Mouse (Mus musculus): Measurements from ENCODE around the gene P3h3.

DNA sequence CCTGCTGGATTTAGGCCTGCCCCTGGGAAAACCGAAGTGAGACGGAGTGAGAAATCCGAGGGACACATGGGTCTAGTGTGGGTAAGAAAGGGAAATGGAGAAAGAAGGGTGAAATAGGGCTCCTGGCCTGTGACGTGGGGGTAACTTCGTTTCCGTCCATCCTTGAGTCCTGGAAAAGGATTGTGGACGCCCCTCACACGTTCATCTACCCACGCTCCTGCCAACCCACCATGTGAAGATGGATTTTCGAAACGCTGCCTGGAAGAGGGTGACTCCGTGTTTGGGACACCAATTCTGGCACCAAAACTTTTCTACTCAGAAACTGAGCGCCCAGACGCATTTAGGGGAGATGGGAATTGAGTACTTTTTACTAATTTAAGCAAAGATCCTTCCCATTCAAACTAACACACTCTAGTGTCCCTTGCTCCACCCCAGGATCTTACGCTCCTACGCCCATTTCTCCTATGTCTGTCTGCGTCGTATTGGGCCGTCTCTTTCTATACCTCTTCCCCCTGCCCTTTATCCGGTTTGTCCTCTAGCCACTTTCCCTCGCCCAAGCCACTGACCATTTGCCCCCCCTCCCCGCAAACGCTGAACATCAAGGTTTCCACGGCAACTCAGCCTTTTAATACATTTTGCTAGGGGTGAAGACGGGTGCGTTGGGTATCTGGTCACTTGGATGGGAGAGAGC is 433 bp upstream of the P3h3 start:
- TF ChIP-seq CTCF (IDR thresholded peaks at IDR 0.05; ENCODE audit: borderline replicate concordance, insufficient read depth, low read length) (no peak), POLR2A (IDR thresholded peaks at IDR 0.05; ENCODE audit: low read depth, low read length) (peak; percentile 14; the same call in 1 of the 2 replicates)

Data from embryonic fibroblast, embryonic 13.5 days (primary cell).